11 mouse cellular contexts compared by ENCODE assay signal in the genomic region with DNA sequence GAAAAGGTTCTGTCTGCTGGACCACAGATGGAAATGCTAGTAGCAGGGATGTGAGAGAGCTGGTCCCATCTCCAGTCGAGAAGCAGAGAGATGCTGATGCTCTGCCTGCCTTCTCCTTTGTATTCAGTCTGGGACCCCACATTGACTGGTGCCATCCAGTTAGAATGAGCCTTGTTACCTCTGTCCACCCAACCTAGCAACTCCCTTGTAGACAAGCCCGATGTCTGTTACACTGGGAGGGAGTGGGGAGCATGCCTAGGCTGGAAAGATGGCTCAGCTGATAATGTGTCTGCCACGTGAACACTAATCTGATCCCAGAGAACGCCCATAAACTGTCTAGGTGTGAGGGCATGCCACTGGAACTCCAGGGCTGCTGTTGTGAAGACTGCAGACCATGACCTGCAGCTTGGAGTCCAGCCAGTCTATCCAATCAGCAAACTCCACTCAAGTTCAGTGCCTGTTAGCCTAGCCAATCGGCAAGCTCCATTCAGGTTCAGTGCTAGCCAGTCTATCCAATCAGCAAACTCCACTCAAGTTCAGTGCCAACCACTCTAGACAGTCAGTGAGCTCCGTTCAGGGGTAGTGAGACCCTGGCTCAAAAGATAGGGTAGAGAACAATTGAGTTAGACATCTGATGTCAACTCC. TPM values are rescaled to one million over a fixed set of nuclear protein-coding genes. Genes with fewer than 3 reads are reported as not detected.
DNase-seq lines count a peak whose midpoint lies in the region; ATAC-seq lines count a peak whose summit lies in the region.
"Had no signal": no experiment of that assay in that cellular context is flagged by ENCODE, and none has a peak within 500 bp of the region (broad histone marks: within the 10 kb centered on the region; RNA-seq: fewer than 3 reads in every experiment).

No protein-coding gene starts in this region.

- peaks cover 14% of the 10 kb centered on the region; the same call in 1 of the 2 replicates for H3K4me1 ChIP-seq in embryonic facial prominence, embryonic 13.5 days
- peaks cover 6% of the 10 kb centered on the region; the same call in 1 of the 2 replicates for H3K4me1 ChIP-seq in embryonic facial prominence, embryonic 10.5 days
- H3K4me1 ChIP-seq in kidney, embryonic 14.5 days (ENCODE audit: control insufficient read depth, insufficient read depth, low read length), result no peaks in the 10 kb centered on the region
- H3K4me1 ChIP-seq: neural tube, embryonic 12.5 days had no signal

- no peak overlapping the region for H3K27ac ChIP-seq in embryonic facial prominence, embryonic 13.5 days
- no peak overlapping the region for H3K27ac ChIP-seq in embryonic facial prominence, embryonic 10.5 days (replicated peaks)
- no peak overlapping the region for H3K27ac ChIP-seq in kidney, embryonic 14.5 days (ENCODE audit: low read depth, low read length)
- H3K27ac ChIP-seq: neural tube, embryonic 12.5 days had no signal

- ATAC-seq in embryonic facial prominence, embryonic 13.5 days (ENCODE audit: insufficient number of reproducible peaks, insufficient read depth, low FRiP score, low TSS enrichment, low read depth), result peak; percentile 43; the same call in 1 of the 2 replicates
- ATAC-seq in kidney, embryonic 14.5 days (ENCODE audit: low FRiP score, low TSS enrichment), result peak; percentile 66
- ATAC-seq: forebrain, embryonic 14.5 days had no signal

- no peak overlapping the region for H3K9ac ChIP-seq in embryonic facial prominence, embryonic 13.5 days
- no peak overlapping the region for H3K9ac ChIP-seq in kidney, embryonic 14.5 days (ENCODE audit: low read depth, low read length)
- H3K9ac ChIP-seq: neural tube, embryonic 12.5 days had no signal

- H3K36me3 ChIP-seq in embryonic facial prominence, embryonic 13.5 days, result peaks cover 6% of the 10 kb centered on the region; the same call in 1 of the 2 replicates
- H3K36me3 ChIP-seq in embryonic facial prominence, embryonic 10.5 days (replicated peaks), result peaks cover 5% of the 10 kb centered on the region; the same call in 1 of the 2 replicates
- H3K36me3 ChIP-seq in kidney, embryonic 14.5 days (ENCODE audit: control insufficient read depth, insufficient read depth, low read length), result peaks cover 9% of the 10 kb centered on the region; the same call in 1 of the 2 replicates
- H3K36me3 ChIP-seq: neural tube, embryonic 12.5 days had no signal

- DNase-seq in embryonic facial prominence, embryonic 10.5 days (ENCODE audit: low spot score), result no peak
- DNase-seq in kidney, postnatal 25 days, result no peak
- peak; percentile 29 for DNase-seq in 3T3-L1 (ENCODE audit: low read depth, low spot score)
- peak; percentile 30 for DNase-seq in gonadal fat pad, adult 2 months (ENCODE audit: low read depth)
- no peak for DNase-seq in cerebellum, adult 11-12 months
- DNase-seq in right cerebral cortex, postnatal 4 days, result no peak

- no peaks in the 10 kb centered on the region for H3K9me3 ChIP-seq in embryonic facial prominence, embryonic 13.5 days
- H3K9me3 ChIP-seq in embryonic facial prominence, embryonic 10.5 days, result no peaks in the 10 kb centered on the region
- no peaks in the 10 kb centered on the region for H3K9me3 ChIP-seq in kidney, embryonic 14.5 days (ENCODE audit: control insufficient read depth, low read length)
- H3K9me3 ChIP-seq: neural tube, embryonic 12.5 days had no signal

- 74% methylated on average over 6 of the region's 6 CpGs for WGBS in embryonic facial prominence, embryonic 13.5 days
- 88% methylated on average over 6 of the region's 6 CpGs for WGBS in embryonic facial prominence, embryonic 10.5 days
- WGBS in kidney, embryonic 14.5 days, result 73% methylated on average over 6 of the region's 6 CpGs

- no peak overlapping the region for H3K4me3 ChIP-seq in embryonic facial prominence, embryonic 13.5 days
- H3K4me3 ChIP-seq in embryonic facial prominence, embryonic 10.5 days, result no peak overlapping the region
- no peak overlapping the region for H3K4me3 ChIP-seq in kidney, embryonic 14.5 days (ENCODE audit: low read length)
- H3K4me3 ChIP-seq: neural tube, embryonic 12.5 days had no signal

- no peaks in the 10 kb centered on the region for H3K27me3 ChIP-seq in embryonic facial prominence, embryonic 13.5 days
- H3K27me3 ChIP-seq in embryonic facial prominence, embryonic 10.5 days (replicated peaks; ENCODE audit: low read depth, poor library complexity, severe bottlenecking), result no peaks in the 10 kb centered on the region
- no peaks in the 10 kb centered on the region for H3K27me3 ChIP-seq in kidney, embryonic 14.5 days (ENCODE audit: control insufficient read depth, insufficient read depth, low read length)
- H3K27me3 ChIP-seq: neural tube, embryonic 12.5 days had no signal

- H3K4me2 ChIP-seq in embryonic facial prominence, embryonic 13.5 days, result no peak overlapping the region
- no peak overlapping the region for H3K4me2 ChIP-seq in kidney, embryonic 14.5 days (replicated peaks; ENCODE audit: low read depth, low read length)
- H3K4me2 ChIP-seq: neural tube, embryonic 12.5 days had no signal

RNA-seq across cellular contexts. Expression of a gene that starts 1.3 kb away (rescaled TPM):
- polyA plus RNA-seq in embryonic facial prominence, embryonic 13.5 days (2015; fragmentation: Nextera tagmentation; extraction: Ambion mirVana), result not detected in 2 replicates
- not detected in 2 replicates for polyA plus RNA-seq in embryonic facial prominence, embryonic 10.5 days (2016; fragmentation: Nextera tagmentation; extraction: Ambion mirVana)
- not detected in 2 replicates for polyA plus RNA-seq in kidney, embryonic 14.5 days (2014; fragmentation: Nextera tagmentation; extraction: Ambion mirVana)
- not detected in 2 replicates for polyA plus RNA-seq in gonadal fat pad, adult 2 months (2012; rRNA removed)
- polyA plus RNA-seq: forebrain, embryonic 14.5 days; limb, embryonic 14.5 days; neural tube, embryonic 12.5 days had no signal

RNA-seq across cellular contexts. Expression of a gene that starts 30.8 kb away (rescaled TPM):
- not detected in 2 replicates for polyA plus RNA-seq in embryonic facial prominence, embryonic 13.5 days (2015; fragmentation: Nextera tagmentation; extraction: Ambion mirVana)
- not detected in 2 replicates for polyA plus RNA-seq in embryonic facial prominence, embryonic 10.5 days (2016; fragmentation: Nextera tagmentation; extraction: Ambion mirVana)
- polyA plus RNA-seq in kidney, embryonic 14.5 days (2014; fragmentation: Nextera tagmentation; extraction: Ambion mirVana), result not detected in 2 replicates
- not detected in 2 replicates for polyA plus RNA-seq in gonadal fat pad, adult 2 months (2012; rRNA removed)
- polyA plus RNA-seq: forebrain, embryonic 14.5 days; limb, embryonic 14.5 days; neural tube, embryonic 12.5 days had no signal

Comparison
In these comparisons a context has a peak if more than half of its experiments do, and no peak if none do; other contexts are left out.
1. DNase-seq: peak in 3T3-L1 (single experiment) and gonadal fat pad, adult 2 months (single experiment); none in embryonic facial prominence, embryonic 10.5 days (single experiment), kidney, postnatal 25 days (0 of 2), cerebellum, adult 11-12 months (single experiment) and right cerebral cortex, postnatal 4 days (single experiment).